Mouse (Mus musculus): ENCODE results near the gene Endov. TPM values are rescaled to one million over a fixed set of nuclear protein-coding genes. Genes with fewer than 3 reads are reported as not detected.
A peak's percentile ranks its signal among the peaks of the same experiment; 100 is the strongest.

Endov gene
- polyA plus RNA-seq, 1 experiment from 2014 or later, result 21.6 TPM

GRCm38 (mm10) chr11:119521920-119522710 lies 31.0 kb downstream of the Endov start:
- Histone ChIP-seq H3K36me3 (no peaks in the 10 kb centered on the region), H3K4me3 (no peak overlapping the region), H3K27me3 (ENCODE audit: low read depth, poor library complexity, severe bottlenecking) (peaks cover 8% of the 10 kb centered on the region; the same call in 1 of the 2 replicates), H3K4me1 (peaks cover 7% of the 10 kb centered on the region), H3K9me3 (replicated peaks) (no peaks in the 10 kb centered on the region), H3K27ac (replicated peaks) (no peak overlapping the region)
- WGBS, result 79% methylated on average over 6 of the region's 6 CpGs
- DNase-seq (ENCODE audit: low spot score), result no peak

GRCm38 (mm10) chr11:119522779-119523178 lies 31.6 kb downstream of the Endov start:
- H3K4me3 ChIP-seq, result no peak overlapping the region
- no peak for DNase-seq (ENCODE audit: low spot score)
- H3K27me3 ChIP-seq (ENCODE audit: low read depth, poor library complexity, severe bottlenecking), result peaks cover 4% of the 10 kb centered on the region; the same call in 1 of the 2 replicates
- H3K36me3 ChIP-seq, result no peaks in the 10 kb centered on the region
- H3K27ac ChIP-seq (replicated peaks), result no peak overlapping the region
- peaks cover 5% of the 10 kb centered on the region for H3K4me1 ChIP-seq
- 89% methylated on average over 8 of the region's 8 CpGs for WGBS
- H3K9me3 ChIP-seq (replicated peaks), result no peaks in the 10 kb centered on the region

- DNase-seq (ENCODE audit: low spot score), result no peak
Observed at GRCm38 (mm10) chr11:119523392-119523791, 32.2 kb downstream of the Endov start.

GRCm38 (mm10) chr11:119524545-119524949 lies 33.4 kb downstream of the Endov start:
- Histone ChIP-seq H3K27me3 (ENCODE audit: low read depth, poor library complexity, severe bottlenecking) (no peaks in the 10 kb centered on the region), H3K4me3 (peak overlapping the region; percentile 53), H3K27ac (replicated peaks) (peak overlapping the region; percentile 84), H3K9me3 (replicated peaks) (no peaks in the 10 kb centered on the region), H3K36me3 (no peaks in the 10 kb centered on the region), H3K4me1 (peaks cover 5% of the 10 kb centered on the region)
- 1% methylated on average over 33 of the region's 33 CpGs for WGBS
- DNase-seq (ENCODE audit: low spot score), result peak; percentile 94

More at GRCm38 (mm10) chr11:119523392-119523791, 32.2 kb downstream of the Endov start:
- Histone ChIP-seq H3K4me3 (no peak overlapping the region), H3K4me1 (peaks cover 5% of the 10 kb centered on the region), H3K36me3 (no peaks in the 10 kb centered on the region), H3K9me3 (replicated peaks) (no peaks in the 10 kb centered on the region), H3K27me3 (ENCODE audit: low read depth, poor library complexity, severe bottlenecking) (no peaks in the 10 kb centered on the region), H3K27ac (replicated peaks) (no peak overlapping the region)
- WGBS, result 92% methylated on average over 3 of the region's 3 CpGs

- DNase-seq (ENCODE audit: low spot score), result no peak
- H3K4me1 ChIP-seq, result peaks cover 5% of the 10 kb centered on the region
- H3K9me3 ChIP-seq (replicated peaks), result no peaks in the 10 kb centered on the region
- no peaks in the 10 kb centered on the region for H3K36me3 ChIP-seq
- 87% methylated on average over 14 of the region's 14 CpGs for WGBS
- H3K27me3 ChIP-seq (ENCODE audit: low read depth, poor library complexity, severe bottlenecking), result no peaks in the 10 kb centered on the region
- no peak overlapping the region for H3K4me3 ChIP-seq
- no peak overlapping the region for H3K27ac ChIP-seq (replicated peaks)
Observed at GRCm38 (mm10) chr11:119526068-119526966, 35.2 kb downstream of the Endov start.

DNA sequence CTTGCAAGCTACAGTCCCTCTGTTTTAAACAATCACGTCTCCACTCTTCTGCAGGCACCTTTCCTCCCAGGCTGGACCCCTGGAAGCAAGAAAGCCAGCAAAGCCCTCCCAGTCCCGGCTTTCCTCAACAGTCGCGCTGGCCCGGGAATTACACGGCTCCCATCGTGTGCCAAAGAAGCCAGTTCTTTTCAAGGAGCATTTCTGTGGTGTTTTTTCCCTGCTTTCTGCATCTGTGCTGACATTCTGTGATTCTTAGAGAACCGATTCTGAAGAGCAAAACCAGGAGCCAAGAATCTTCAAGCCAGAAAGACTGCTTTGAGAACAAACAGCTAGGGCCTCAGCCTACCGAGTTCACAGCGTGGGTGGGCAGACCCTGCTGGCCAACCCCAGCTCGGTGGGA lies 37.8 kb downstream of the Endov start:
- no peak overlapping the region for H3K27ac ChIP-seq (replicated peaks)
- H3K9me3 ChIP-seq (replicated peaks), result no peaks in the 10 kb centered on the region
- 0 out of 2 replicates have a peak, but pooled peaks cover 7% of the 10 kb centered on the region for H3K27me3 ChIP-seq (ENCODE audit: low read depth, poor library complexity, severe bottlenecking)
- 71% methylated on average over 11 of the region's 11 CpGs for WGBS
- DNase-seq (ENCODE audit: low spot score), result no peak
- peaks cover 5% of the 10 kb centered on the region for H3K4me1 ChIP-seq
- no peak overlapping the region for H3K4me3 ChIP-seq
- no peaks in the 10 kb centered on the region for H3K36me3 ChIP-seq

- no peaks in the 10 kb centered on the region for H3K36me3 ChIP-seq
- 0 out of 2 replicates have a peak, but pooled peaks cover 7% of the 10 kb centered on the region for H3K27me3 ChIP-seq (ENCODE audit: low read depth, poor library complexity, severe bottlenecking)
- H3K4me3 ChIP-seq, result no peak overlapping the region
- H3K27ac ChIP-seq (replicated peaks), result no peak overlapping the region
- WGBS, result 83% methylated on average over 8 of the region's 8 CpGs
- no peaks in the 10 kb centered on the region for H3K9me3 ChIP-seq (replicated peaks)
- DNase-seq (ENCODE audit: low spot score), result no peak
- no peaks in the 10 kb centered on the region for H3K4me1 ChIP-seq
Observed at GRCm38 (mm10) chr11:119532460-119532859, 41.3 kb downstream of the Endov start.

GRCm38 (mm10) chr11:119533745-119534144 lies 42.6 kb downstream of the Endov start:
- Histone ChIP-seq H3K27me3 (ENCODE audit: low read depth, poor library complexity, severe bottlenecking) (0 out of 2 replicates have a peak, but pooled peaks cover 7% of the 10 kb centered on the region), H3K4me3 (no peak overlapping the region), H3K27ac (replicated peaks) (no peak overlapping the region), H3K4me1 (no peaks in the 10 kb centered on the region), H3K9me3 (replicated peaks) (no peaks in the 10 kb centered on the region), H3K36me3 (no peaks in the 10 kb centered on the region)
- DNase-seq (ENCODE audit: low spot score), result no peak
- WGBS, result 78% methylated on average over 7 of the region's 7 CpGs

- Histone ChIP-seq H3K4me1 (peaks cover 12% of the 10 kb centered on the region; the same call in 1 of the 2 replicates), H3K27ac (replicated peaks) (no peak overlapping the region), H3K4me3 (no peak overlapping the region), H3K27me3 (ENCODE audit: low read depth, poor library complexity, severe bottlenecking) (peaks cover 54% of the 10 kb centered on the region), H3K36me3 (no peaks in the 10 kb centered on the region), H3K9me3 (replicated peaks) (no peaks in the 10 kb centered on the region)
- WGBS, result 34% methylated on average over 14 of the region's 14 CpGs
- DNase-seq (ENCODE audit: low spot score), result peak; percentile 27
Observed at GRCm38 (mm10) chr11:119539944-119540343, 48.8 kb downstream of the Endov start.

GRCm38 (mm10) chr11:119540560-119540959 lies 49.4 kb downstream of the Endov start:
- peaks cover 16% of the 10 kb centered on the region for H3K4me1 ChIP-seq
- no peak for DNase-seq (ENCODE audit: low spot score)
- no peaks in the 10 kb centered on the region for H3K9me3 ChIP-seq (replicated peaks)
- H3K27me3 ChIP-seq (ENCODE audit: low read depth, poor library complexity, severe bottlenecking), result peaks cover 60% of the 10 kb centered on the region
- H3K36me3 ChIP-seq, result no peaks in the 10 kb centered on the region
- WGBS, result 81% methylated on average over 9 of the region's 9 CpGs
- no peak overlapping the region for H3K27ac ChIP-seq (replicated peaks)
- H3K4me3 ChIP-seq, result no peak overlapping the region

DNA sequence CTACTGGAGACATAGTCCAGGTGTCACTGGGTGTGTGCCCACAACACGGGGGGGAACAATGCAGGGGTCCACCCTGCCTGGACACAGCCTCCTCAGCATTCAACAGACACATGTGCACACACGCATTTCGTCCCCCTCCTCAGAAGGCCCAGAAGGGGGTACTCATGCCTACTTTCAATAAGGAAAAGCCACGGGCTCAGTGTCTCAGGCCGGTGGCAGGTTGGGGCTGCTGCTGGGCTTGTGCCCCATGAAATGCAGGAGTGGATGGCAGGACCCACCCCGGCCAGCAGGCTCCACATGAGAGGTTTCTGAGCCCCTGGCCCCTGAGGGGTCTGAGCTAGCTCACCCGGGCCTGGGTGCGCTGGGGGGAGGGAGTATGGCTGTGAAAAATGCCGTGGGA lies 49.9 kb downstream of the Endov start:
- Histone ChIP-seq H3K27me3 (ENCODE audit: low read depth, poor library complexity, severe bottlenecking) (peaks cover 65% of the 10 kb centered on the region), H3K36me3 (no peaks in the 10 kb centered on the region), H3K4me3 (no peak overlapping the region), H3K27ac (replicated peaks) (no peak overlapping the region), H3K9me3 (replicated peaks) (no peaks in the 10 kb centered on the region), H3K4me1 (peaks cover 22% of the 10 kb centered on the region)
- no peak for DNase-seq (ENCODE audit: low spot score)
- WGBS, result 86% methylated on average over 9 of the region's 9 CpGs

- DNase-seq (ENCODE audit: low spot score), result no peak
- H3K27ac ChIP-seq (replicated peaks), result no peak overlapping the region
- H3K4me3 ChIP-seq, result no peak overlapping the region
- peaks cover 78% of the 10 kb centered on the region for H3K27me3 ChIP-seq (ENCODE audit: low read depth, poor library complexity, severe bottlenecking)
- H3K9me3 ChIP-seq (replicated peaks), result no peaks in the 10 kb centered on the region
- no peaks in the 10 kb centered on the region for H3K36me3 ChIP-seq
- H3K4me1 ChIP-seq, result peaks cover 35% of the 10 kb centered on the region
- WGBS, result 58% methylated on average over 9 of the region's 9 CpGs
Observed at GRCm38 (mm10) chr11:119542371-119542770, 51.2 kb downstream of the Endov start.
